Mouse (Mus musculus) forebrain, embryonic 16.5 days (tissue): ENCODE results near the gene Nufip1. TPM values are rescaled to one million over a fixed set of nuclear protein-coding genes. Genes with fewer than 3 reads are reported as not detected.

Experiments used
- ATAC-seq: fragments of 200-750 bp; cut with Nextera tagmentation; 2 replicates; pipeline ENCODE4 v1.8.0; 2017; ENCODE audit warnings: mild to moderate bottlenecking, moderate library complexity
- H3K27ac ChIP-seq: fragments of 300-500 bp; sonication (generic); 2 replicates; pipeline ENCODE4 v1.5.1; 2014; ENCODE audit warnings: low read length, control low read depth
- H3K27me3 ChIP-seq: fragments of 300-500 bp; sonication (generic); replicated peaks from 2 replicates; pipeline ENCODE4 v1.6.1; 2014; ENCODE audit warnings: low read length; ENCODE audit not compliant: control insufficient read depth, insufficient read depth
- H3K36me3 ChIP-seq: fragments of 300-500 bp; sonication (generic); 2 replicates; pipeline ENCODE4 v1.6.1; 2014; ENCODE audit not compliant: control insufficient read depth, insufficient read depth
- H3K4me1 ChIP-seq: fragments of 300-500 bp; sonication (generic); replicated peaks from 2 replicates; pipeline ENCODE4 v1.6.1; 2014; ENCODE audit warnings: low read length; ENCODE audit not compliant: control insufficient read depth, insufficient read depth
- H3K4me2 ChIP-seq: fragments of 300-500 bp; sonication (generic); 2 replicates; pipeline ENCODE4 v1.6.1; 2014; ENCODE audit warnings: mild to moderate bottlenecking, low read length, control low read depth
- H3K4me3 ChIP-seq: fragments of 300-500 bp; sonication (generic); replicated peaks from 2 replicates; pipeline ENCODE4 v1.5.1; 2014; ENCODE audit warnings: mild to moderate bottlenecking, low read length, control low read depth
- H3K9ac ChIP-seq: fragments of 300-500 bp; sonication (generic); replicated peaks from 2 replicates; pipeline ENCODE4 v1.6.1; 2014; ENCODE audit warnings: low read depth, low read length, control low read depth
- H3K9me3 ChIP-seq: fragments of 300-500 bp; sonication (generic); 2 replicates; pipeline ENCODE4 v1.6.1; 2016; ENCODE audit warnings: low read length; ENCODE audit not compliant: control insufficient read depth
- WGBS: fragments of 180-500 bp; shearing (Covaris S2); extraction: QIAGEN DNeasy Blood & Tissue Kit; methylation state at CpG from one replicate; pipeline ENCODE4 v1.1.7; 2014; 5-methylcytosine and 5-hydroxymethylcytosine counted together
- polyA plus RNA-seq: library from polyadenylated mRNA; unstranded; fragments of >200 nt; fragmentation: Nextera tagmentation; extraction: Ambion mirVana; gene quantifications from 2 replicates; pipeline ENCODE4 v1.2.1, GENCODE M21; 2015

Nufip1 gene
- polyA plus RNA-seq, 1 experiment from 2014 or later, result 15.4 TPM

DNA sequence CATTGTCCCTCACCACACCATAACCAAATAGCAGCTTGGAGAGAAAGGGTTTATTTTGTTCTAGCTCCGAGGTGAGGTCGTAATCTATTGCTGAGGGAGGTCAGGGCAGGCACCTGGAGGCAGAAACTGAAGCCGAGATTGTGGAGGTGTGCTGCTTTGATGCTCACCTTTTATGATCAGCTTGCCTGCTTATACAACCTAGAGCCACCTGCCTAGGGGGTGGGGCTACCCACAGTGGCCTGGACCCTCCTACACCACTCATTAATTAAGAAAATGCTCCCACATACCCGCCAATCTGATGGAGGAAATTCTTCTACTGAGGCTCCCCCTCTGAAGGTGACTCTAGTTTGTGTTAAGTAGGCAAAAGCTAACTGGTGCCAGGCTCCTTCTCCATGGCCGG, 74.7 kb downstream of the Nufip1 start:
- Histone ChIP-seq H3K27me3 (no peaks in the 10 kb centered on the region), H3K9ac (no peak overlapping the region), H3K4me2 (no peak overlapping the region), H3K4me3 (no peak overlapping the region), H3K9me3 (no peaks in the 10 kb centered on the region), H3K27ac (no peak overlapping the region), H3K36me3 (no peaks in the 10 kb centered on the region), H3K4me1 (no peaks in the 10 kb centered on the region)
- 78% methylated on average over 5 of the region's 5 CpGs for WGBS
- no peak for ATAC-seq

DNA sequence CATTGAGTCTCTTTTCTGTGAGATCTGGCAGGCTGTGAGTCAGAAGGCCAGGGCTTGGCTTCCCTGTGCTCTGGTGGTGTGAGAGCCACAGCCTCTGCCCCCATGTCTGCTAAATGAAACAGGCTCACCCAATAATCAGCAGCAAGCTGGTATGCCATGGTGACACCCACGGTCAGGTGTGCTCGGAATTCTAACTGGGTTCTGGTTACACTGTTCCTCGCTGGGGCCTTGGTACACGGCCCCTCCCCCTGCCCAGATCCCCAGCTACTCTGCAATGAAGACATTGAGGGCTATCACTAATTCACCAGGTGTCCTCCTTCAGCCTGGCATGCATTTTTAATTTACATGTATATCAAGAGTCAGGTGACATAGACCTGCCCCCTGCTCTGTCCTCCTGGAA, 75.6 kb downstream of the Nufip1 start:
- H3K4me3 ChIP-seq, result no peak overlapping the region
- 87% methylated on average over 4 of the region's 4 CpGs for WGBS
- H3K4me1 ChIP-seq, result no peaks in the 10 kb centered on the region
- no peak overlapping the region for H3K4me2 ChIP-seq
- no peaks in the 10 kb centered on the region for H3K27me3 ChIP-seq
- no peak overlapping the region for H3K27ac ChIP-seq
- no peaks in the 10 kb centered on the region for H3K36me3 ChIP-seq
- ATAC-seq, result no peak
- no peak overlapping the region for H3K9ac ChIP-seq
- no peaks in the 10 kb centered on the region for H3K9me3 ChIP-seq

Other genes with a start within 250 kb of the Nufip1 start
- gene Kctd4, start 155.9 kb upstream of the Nufip1 start, polyA plus RNA-seq, result 9.6 and 11.9 TPM in 2 replicates
- 49.6 and 52.5 TPM in 2 replicates for gene Gtf2f2, start 100.0 kb upstream of the Nufip1 start, polyA plus RNA-seq
- gene Gpalpp1, start 131 bp upstream of the Nufip1 start, polyA plus RNA-seq, result 16.1 and 17.2 TPM in 2 replicates